Mouse (Mus musculus): ENCODE results near the gene Ptprm. TPM values are rescaled to one million over a fixed set of nuclear protein-coding genes. Genes with fewer than 3 reads are reported as not detected.

Ptprm gene
- polyA plus RNA-seq, 1 experiment: not detected

DNA sequence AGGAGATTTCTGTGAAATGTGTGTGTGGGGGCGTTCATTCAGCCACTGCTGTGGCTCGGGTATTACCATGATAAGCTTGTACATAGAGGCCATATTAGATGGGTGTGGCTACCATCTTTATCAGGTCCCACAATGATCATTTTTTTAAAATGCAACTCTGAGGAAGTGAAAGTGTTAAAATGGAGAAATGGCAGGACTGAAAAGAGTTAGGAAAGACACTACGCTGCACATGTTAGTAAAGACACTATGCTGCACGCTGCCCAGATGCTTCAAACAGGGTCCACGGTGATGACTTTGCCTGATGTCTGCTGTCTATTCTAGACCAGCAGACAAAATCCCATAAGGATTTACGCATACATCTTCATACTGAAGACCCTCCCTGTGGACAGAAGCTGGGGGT, 298.6 kb downstream of the Ptprm start:
- no peak for TF ChIP-seq GATA1 (IDR thresholded peaks at IDR 0.05; ENCODE audit: low read length)

DNA sequence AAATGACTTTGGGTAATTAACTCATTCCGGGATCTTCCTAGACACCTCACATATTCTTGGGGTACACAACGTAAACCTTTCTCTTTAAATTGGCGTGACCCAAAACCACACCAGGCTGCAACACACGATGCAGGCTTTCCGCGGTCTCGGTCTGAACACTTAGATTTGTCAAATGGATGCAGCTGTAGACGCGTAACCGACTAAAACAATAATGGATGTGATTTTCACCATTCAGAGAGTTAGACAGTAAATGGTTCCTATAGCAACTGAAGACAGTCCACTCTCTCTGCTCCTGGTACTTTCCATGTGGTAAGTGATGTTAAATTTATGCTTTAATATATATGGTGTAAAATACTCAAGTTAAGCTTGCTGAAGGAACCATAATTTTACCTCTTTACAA, 300.1 kb downstream of the Ptprm start:
- TF ChIP-seq GATA1 (IDR thresholded peaks at IDR 0.05; ENCODE audit: low read length): no peak

DNA sequence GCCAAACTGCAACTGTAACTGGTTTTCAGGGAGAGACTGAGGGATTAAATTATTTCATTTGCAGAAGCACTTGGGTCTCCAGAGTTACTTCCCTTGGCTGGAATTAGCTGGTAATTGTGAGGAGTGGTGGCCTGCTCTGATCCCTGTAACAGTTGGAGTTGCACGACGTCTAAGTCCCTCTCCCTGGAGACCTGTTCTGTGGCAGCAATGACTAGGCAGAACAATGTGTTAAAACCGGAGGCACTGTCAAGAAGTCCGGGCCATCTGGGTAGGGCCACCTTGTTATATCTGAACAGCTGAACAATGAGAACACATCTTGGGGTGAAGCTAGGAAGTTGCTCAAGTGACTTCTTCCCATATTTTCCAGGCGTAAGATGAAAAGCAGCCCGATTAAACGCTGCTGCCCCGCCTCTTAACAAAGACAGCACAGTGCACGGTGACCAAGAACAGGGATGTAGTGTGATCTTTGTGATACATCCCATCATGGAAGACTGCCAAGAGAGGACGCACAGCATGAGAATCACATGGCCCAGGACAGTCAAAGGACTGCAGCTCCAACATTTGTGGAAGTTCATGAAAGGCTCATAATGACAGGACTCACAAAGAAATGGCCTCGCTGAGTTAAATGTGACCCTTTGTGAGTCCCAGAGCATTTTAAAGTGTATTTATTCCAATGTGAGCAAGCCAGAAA, 301.5 kb downstream of the Ptprm start:
- no peak for TF ChIP-seq GATA1 (IDR thresholded peaks at IDR 0.05; ENCODE audit: low read length)

DNA sequence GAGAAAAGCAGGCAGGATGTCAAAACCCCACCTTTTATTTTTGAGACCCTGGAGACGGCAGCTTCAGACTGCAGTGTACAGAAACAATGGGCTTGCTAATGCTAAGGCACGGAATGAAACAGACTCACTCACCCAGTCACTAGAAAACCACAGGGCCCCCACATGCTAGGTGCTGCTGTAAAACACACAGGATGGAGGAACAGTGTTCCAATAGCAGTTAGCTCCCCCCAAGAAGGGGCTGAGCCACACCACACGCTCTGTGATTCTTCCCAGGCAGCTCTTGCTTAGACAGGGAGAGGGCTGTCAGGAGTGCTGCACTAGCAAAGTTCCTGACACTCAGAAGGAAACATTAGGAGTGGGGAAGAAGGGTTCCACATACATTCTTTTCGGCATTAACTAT, 306.6 kb downstream of the Ptprm start:
- no peak for TF ChIP-seq GATA1 (IDR thresholded peaks at IDR 0.05; ENCODE audit: low read length)

GRCm38 (mm10) chr17:67038558-67038957, 315.7 kb downstream of the Ptprm start:
- no peak for TF ChIP-seq GATA1 (IDR thresholded peaks at IDR 0.05; ENCODE audit: low read length)

- no peak for TF ChIP-seq GATA1 (IDR thresholded peaks at IDR 0.05; ENCODE audit: low read length)
Measured at GRCm38 (mm10) chr17:67033547-67033946, 320.7 kb downstream of the Ptprm start.

DNA sequence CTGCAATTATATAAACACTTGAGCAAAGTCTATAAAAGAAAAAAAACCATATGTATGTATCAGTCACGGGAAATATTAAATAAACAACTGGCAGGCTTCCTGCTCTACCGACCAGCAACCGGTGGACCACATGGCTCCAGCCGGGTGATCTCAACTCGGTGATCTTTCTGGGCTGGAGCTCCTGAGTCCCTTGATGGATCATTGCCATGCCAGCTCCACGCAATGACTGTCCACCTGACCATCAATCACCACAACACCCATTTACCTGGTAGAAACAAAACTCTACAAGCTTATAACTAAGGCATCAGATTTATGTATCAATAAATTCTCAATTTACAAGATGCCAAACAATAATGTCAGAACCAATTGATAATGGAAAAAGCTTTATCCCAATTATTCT, 322.2 kb downstream of the Ptprm start:
- no peak for TF ChIP-seq GATA1 (IDR thresholded peaks at IDR 0.05; ENCODE audit: low read length)

GRCm38 (mm10) chr17:67031341-67031740, 322.9 kb downstream of the Ptprm start:
- TF ChIP-seq GATA1 (IDR thresholded peaks at IDR 0.05; ENCODE audit: low read length): no peak

DNA sequence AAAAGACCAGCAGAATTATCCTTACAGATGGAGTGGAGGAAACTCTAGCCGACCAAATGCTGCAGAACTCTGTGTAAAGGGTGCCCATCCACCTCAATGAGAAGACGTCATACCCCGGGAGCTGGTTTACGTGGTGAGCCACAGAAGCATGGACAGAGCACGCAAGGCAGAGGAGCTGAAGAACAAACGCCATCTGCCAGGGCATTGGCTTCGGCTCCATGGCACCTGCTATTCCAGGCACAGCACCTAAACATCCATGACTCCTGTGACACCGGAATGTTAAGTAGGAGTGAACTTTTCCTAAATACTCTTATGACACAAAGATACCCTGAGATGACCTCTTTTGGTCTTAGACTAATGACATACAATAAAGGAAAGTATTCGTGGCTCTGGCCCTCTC, 327.0 kb downstream of the Ptprm start:
- no peak for TF ChIP-seq GATA1 (IDR thresholded peaks at IDR 0.05; ENCODE audit: low read length)

DNA sequence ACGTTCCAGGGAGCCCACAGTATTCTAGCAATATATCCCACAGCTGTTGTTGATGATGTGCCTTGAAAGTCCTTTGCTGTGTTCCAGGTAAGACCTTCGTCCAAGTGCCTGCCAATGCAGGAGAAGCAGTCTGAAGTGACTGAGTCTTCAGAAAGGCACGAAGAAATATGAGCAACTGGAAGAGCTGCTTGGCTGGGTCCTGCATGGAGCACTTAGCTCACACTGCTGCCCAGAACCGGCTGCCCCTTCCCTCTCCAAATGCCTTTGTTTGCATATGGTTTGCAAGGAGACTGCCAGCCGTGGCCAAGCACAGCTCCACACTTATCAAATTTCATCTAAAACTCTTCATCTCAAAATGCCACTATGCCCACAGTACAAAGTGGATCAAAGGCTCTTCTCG, 337.8 kb downstream of the Ptprm start:
- no peak for TF ChIP-seq GATA1 (IDR thresholded peaks at IDR 0.05; ENCODE audit: low read length)

GRCm38 (mm10) chr17:67013217-67013616, 341.0 kb downstream of the Ptprm start:
- TF ChIP-seq GATA1 (IDR thresholded peaks at IDR 0.05; ENCODE audit: low read length): no peak

GRCm38 (mm10) chr17:67011836-67012583, 342.2 kb downstream of the Ptprm start:
- TF ChIP-seq GATA1 (IDR thresholded peaks at IDR 0.05; ENCODE audit: low read length): no peak

GRCm38 (mm10) chr17:67010136-67010535, 344.1 kb downstream of the Ptprm start:
- no peak for TF ChIP-seq GATA1 (IDR thresholded peaks at IDR 0.05; ENCODE audit: low read length)

DNA sequence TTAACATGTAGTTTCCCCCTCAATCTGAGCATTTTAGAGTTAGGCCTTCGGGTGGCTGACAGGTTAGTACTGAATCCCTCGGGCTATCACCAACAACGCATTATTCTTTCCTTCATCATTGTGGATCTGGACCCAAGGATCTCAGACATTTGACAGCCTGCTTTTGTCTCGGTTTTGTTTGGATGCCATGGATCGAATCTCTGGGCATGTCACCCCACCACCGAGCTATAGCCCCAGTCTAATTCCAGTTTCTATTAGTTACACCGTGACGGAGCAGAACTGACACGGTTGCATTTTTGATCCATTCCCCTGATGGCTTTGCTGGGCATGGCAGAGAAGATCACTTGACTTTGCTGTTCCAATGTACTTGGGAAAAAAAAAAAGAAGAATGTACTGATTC, 346.1 kb downstream of the Ptprm start:
- no peak for TF ChIP-seq GATA1 (IDR thresholded peaks at IDR 0.05; ENCODE audit: low read length)

GRCm38 (mm10) chr17:67006740-67007385, 347.4 kb downstream of the Ptprm start:
- TF ChIP-seq GATA1 (IDR thresholded peaks at IDR 0.05; ENCODE audit: low read length): no peak

- no peak for TF ChIP-seq GATA1 (IDR thresholded peaks at IDR 0.05; ENCODE audit: low read length)
Measured at GRCm38 (mm10) chr17:66996882-66997281, 357.4 kb downstream of the Ptprm start.

DNA sequence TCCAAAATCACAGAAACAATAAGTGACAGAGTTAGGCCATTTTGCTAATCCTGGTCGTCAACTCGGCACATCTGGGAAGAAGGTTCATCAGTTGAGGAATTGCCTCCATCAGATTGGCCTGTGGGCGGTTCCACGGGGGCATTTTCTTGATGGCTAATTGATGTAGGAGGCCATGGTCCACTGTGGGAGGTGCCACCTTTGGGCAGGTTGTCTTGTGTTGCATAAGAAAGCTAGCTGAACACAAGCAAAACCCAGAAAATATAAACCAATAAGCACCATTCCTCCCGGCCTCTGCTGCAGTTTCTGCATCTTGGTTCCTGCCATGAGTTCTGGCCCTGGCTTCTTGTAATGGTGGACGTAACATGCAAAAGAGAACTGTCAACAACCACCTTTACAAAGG, 358.2 kb downstream of the Ptprm start:
- TF ChIP-seq GATA1 (IDR thresholded peaks at IDR 0.05; ENCODE audit: low read length): no peak
